Mouse (Mus musculus) hindbrain, embryonic 16.5 days (tissue): Measurements from ENCODE around the gene Nus1. TPM values are rescaled to one million over a fixed set of nuclear protein-coding genes. Genes with fewer than 3 reads are reported as not detected.

Experiments used
- ATAC-seq: fragments of 200-750 bp; cut with Nextera tagmentation; 2 replicates; pipeline ENCODE4 v1.8.0; 2017; ENCODE audit warnings: moderate TSS enrichment, moderate library complexity
- H3K27ac ChIP-seq: fragments of 300-500 bp; sonication (generic); 2 replicates; pipeline ENCODE4 v1.5.1; 2014; ENCODE audit warnings: low read depth, mild to moderate bottlenecking, control low read depth, low read length, moderate library complexity
- H3K27me3 ChIP-seq: fragments of 300-500 bp; sonication (generic); replicated peaks from 2 replicates; pipeline ENCODE4 v1.6.1; 2014; ENCODE audit warnings: low read length; ENCODE audit not compliant: control insufficient read depth, insufficient read depth
- H3K36me3 ChIP-seq: fragments of 300-500 bp; sonication (generic); 2 replicates; pipeline ENCODE4 v1.6.1; 2014; ENCODE audit warnings: mild to moderate bottlenecking, low read length, moderate library complexity, mixed read lengths; ENCODE audit not compliant: control insufficient read depth, insufficient read depth
- H3K4me1 ChIP-seq: fragments of 300-500 bp; sonication (generic); 2 replicates; pipeline ENCODE4 v1.6.1; 2014; ENCODE audit warnings: low read depth, low read length; ENCODE audit not compliant: control insufficient read depth, insufficient read depth
- H3K4me2 ChIP-seq: fragments of 300-500 bp; sonication (generic); 2 replicates; pipeline ENCODE4 v1.6.1; 2014; ENCODE audit warnings: mild to moderate bottlenecking, low read length, control low read depth, moderate library complexity
- H3K4me3 ChIP-seq: fragments of 300-500 bp; sonication (generic); 2 replicates; pipeline ENCODE4 v1.5.1; 2014; ENCODE audit warnings: mild to moderate bottlenecking, low read length, control low read depth, moderate library complexity
- H3K9ac ChIP-seq: fragments of 300-500 bp; sonication (generic); 2 replicates; pipeline ENCODE4 v1.6.1; 2014; ENCODE audit warnings: low read depth, mild to moderate bottlenecking, control low read depth, low read length, moderate library complexity
- H3K9me3 ChIP-seq: fragments of 300-500 bp; sonication (generic); 2 replicates; pipeline ENCODE4 v1.6.1; 2014; ENCODE audit warnings: mild to moderate bottlenecking, low read length, moderate library complexity; ENCODE audit not compliant: control insufficient read depth
- WGBS: fragments of 180-500 bp; shearing (Covaris S2); extraction: QIAGEN DNeasy Blood & Tissue Kit; methylation state at CpG from one replicate; pipeline ENCODE4 v1.1.7; 2014; 5-methylcytosine and 5-hydroxymethylcytosine counted together
- polyA plus RNA-seq: library from polyadenylated mRNA; unstranded; fragments of >200 nt; fragmentation: Nextera tagmentation; extraction: Ambion mirVana; gene quantifications from 2 replicates; pipeline ENCODE4 v1.2.1, GENCODE M21; 2015

Gene Nus1
- polyA plus RNA-seq, 1 experiment from 2014 or later: 22.4 TPM

DNA sequence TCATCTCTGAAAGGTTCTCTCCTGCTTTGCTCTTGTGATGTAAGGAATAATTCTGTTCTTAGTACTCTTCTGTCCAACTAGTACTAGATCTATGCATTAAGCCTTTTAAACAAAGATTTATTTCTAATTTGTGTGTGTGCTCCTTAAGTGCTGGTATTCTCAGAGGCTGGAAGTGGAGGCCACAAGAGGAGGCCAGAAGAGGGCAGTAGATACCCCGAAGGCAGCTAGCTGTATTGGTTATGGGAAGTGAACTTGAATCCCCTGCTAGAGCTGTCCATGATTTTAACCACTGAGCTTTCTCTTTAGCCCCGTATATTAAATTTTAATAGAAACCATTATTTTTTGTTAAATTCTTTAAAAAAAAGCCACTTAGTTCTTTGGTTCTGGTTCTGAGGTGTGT is 5.8 kb downstream of the Nus1 start:
- ATAC-seq: no peak
- no peaks in the 10 kb centered on the region for H3K9me3 ChIP-seq
- H3K4me1 ChIP-seq: peaks cover 22% of the 10 kb centered on the region
- no peaks in the 10 kb centered on the region for H3K27me3 ChIP-seq
- no peaks in the 10 kb centered on the region for H3K36me3 ChIP-seq
- no peak overlapping the region for H3K27ac ChIP-seq
- WGBS: 89% methylated on average over 2 of the region's 2 CpGs
- H3K4me3 ChIP-seq: no peak overlapping the region
- no peak overlapping the region for H3K9ac ChIP-seq
- no peak overlapping the region for H3K4me2 ChIP-seq

DNA sequence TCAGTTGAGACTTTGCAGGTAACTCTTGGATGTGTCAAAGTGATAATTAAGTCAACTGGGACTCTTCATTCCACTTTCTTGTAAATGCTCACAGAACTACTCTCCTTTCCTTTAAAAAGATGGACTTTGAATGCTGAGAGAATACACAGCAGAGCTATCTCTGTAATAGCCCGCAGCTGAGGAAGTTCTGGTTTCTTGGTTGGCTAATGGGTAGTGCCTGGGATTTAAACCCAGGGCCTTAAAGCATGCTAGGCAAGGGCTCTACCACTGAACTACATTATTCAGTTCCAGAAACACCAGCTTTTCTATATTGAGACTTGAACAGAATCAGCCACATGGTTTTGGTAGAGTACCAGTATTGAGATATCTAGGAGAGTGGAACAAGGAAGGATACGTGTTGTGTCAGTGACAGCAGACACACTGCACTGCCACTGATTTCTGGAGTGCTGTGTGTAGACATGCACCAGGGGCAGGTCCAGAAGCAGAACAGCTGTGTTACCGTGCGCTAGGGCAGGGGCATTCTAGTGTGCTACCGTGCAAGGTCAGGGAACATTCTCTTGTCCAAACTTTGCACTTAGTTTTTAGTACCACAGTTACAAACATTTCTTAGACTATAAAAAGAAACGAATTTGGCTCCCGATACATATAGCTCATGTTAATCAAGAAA is 9.1 kb downstream of the Nus1 start:
- Histone ChIP-seq H3K4me3 (no peak overlapping the region), H3K27ac (no peak overlapping the region), H3K4me1 (peaks cover 2% of the 10 kb centered on the region; the same call in 1 of the 2 replicates), H3K36me3 (0 out of 2 replicates have a peak, but pooled peaks cover 6% of the 10 kb centered on the region), H3K4me2 (no peak overlapping the region), H3K9me3 (no peaks in the 10 kb centered on the region), H3K27me3 (no peaks in the 10 kb centered on the region), H3K9ac (no peak overlapping the region)
- ATAC-seq: no peak
- 87% methylated on average over 7 of the region's 7 CpGs for WGBS

DNA sequence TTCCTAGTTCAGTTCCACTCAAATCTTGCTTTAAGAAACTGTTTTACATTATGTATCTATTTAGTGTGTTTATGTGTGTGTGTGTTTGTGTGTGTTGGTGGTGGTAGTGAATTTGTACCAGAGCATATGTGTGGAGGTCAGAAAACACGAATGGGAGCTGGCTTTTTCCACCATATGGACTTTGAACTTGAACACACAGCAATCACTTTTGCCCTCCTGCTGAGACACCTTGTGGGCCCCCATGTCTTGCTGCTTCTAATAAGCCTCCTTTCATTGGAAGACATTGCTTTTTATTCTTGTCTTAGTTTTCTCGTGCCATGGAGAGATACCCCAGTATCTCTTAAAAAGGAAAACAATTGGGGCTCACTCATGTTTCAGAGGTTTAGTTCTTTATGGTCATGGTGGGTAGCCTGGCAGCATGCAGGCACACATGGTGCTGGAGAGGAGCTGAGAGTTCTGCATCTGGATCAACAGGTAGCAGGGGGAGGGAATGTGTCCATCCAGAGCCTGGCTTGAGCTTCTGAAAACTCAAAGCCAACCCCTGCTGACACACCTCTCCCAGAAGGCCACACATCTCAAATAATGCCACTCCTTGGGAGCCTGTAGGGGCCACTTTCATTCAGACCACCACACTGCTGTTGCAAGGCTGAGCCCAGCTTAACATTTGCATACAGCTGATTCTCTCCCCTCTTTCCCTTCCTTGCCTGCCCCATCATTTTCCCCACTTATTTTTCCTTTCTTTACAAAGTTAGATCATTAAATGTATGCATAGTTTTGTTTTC is 10.5 kb downstream of the Nus1 start:
- ATAC-seq: no peak
- 40% methylated on average over 2 of the region's 2 CpGs for WGBS
- Histone ChIP-seq H3K4me1 (no peaks in the 10 kb centered on the region; the same call in 1 of the 2 replicates), H3K4me3 (no peak overlapping the region), H3K4me2 (no peak overlapping the region), H3K9me3 (no peaks in the 10 kb centered on the region), H3K9ac (no peak overlapping the region), H3K27ac (no peak overlapping the region), H3K27me3 (no peaks in the 10 kb centered on the region), H3K36me3 (peaks cover 11% of the 10 kb centered on the region; the same call in 1 of the 2 replicates)

DNA sequence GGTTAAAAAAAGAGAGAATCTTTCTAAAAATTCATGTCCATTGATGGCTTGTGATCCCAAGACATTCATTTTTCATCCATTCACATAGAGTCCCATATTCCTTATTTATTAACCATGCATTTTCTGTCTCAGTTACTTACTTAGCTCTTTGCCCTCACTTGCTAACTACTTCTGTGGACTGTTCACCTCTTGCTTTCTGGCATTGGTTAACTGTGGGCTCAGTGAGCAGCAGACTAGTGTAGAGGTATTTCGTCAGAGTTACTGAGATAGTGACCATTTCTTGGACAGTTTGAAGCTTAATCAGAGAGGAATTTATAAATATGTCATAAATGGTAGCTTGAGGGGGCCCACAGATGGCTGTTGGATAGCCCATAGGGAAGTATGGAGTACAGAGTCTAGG is 13.6 kb downstream of the Nus1 start:
- Histone ChIP-seq H3K4me2 (no peak overlapping the region), H3K9ac (no peak overlapping the region), H3K27ac (no peak overlapping the region), H3K36me3 (peaks cover 16% of the 10 kb centered on the region), H3K9me3 (no peaks in the 10 kb centered on the region), H3K27me3 (no peaks in the 10 kb centered on the region), H3K4me1 (no peaks in the 10 kb centered on the region), H3K4me3 (no peak overlapping the region)
- 98% methylated on average over 1 of the region's 1 CpGs for WGBS
- no peak for ATAC-seq

DNA sequence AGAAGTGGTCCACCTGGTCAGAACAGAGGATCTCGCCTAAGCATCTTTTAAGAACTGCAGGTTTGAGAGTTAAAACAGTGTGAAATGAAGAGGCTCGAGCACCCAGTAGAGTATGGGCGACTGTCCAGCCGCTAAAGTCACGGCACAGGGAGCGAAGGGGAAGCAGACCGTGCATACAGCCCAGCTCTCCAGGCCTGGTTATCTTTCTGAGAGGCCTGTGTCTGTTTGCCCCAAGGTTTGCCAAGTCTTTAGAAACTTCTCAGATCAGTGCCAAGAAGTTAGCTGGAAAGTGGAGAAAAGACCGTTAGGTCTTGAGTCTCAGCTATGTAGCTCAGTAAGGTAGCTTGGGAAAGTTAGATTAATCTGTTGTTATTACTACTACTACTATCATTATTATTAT is 17.5 kb downstream of the Nus1 start:
- no peaks in the 10 kb centered on the region for H3K4me1 ChIP-seq
- H3K4me3 ChIP-seq: no peak overlapping the region
- H3K27ac ChIP-seq: no peak overlapping the region
- no peak overlapping the region for H3K9ac ChIP-seq
- H3K4me2 ChIP-seq: no peak overlapping the region
- H3K9me3 ChIP-seq: no peaks in the 10 kb centered on the region
- 87% methylated on average over 8 of the region's 8 CpGs for WGBS
- peaks cover 27% of the 10 kb centered on the region for H3K36me3 ChIP-seq
- ATAC-seq: no peak
- no peaks in the 10 kb centered on the region for H3K27me3 ChIP-seq

- Histone ChIP-seq H3K36me3 (no peaks in the 10 kb centered on the region), H3K9me3 (no peaks in the 10 kb centered on the region), H3K27ac (no peak overlapping the region), H3K4me1 (no peaks in the 10 kb centered on the region), H3K27me3 (no peaks in the 10 kb centered on the region), H3K9ac (no peak overlapping the region), H3K4me3 (no peak overlapping the region), H3K4me2 (no peak overlapping the region)
- no peak for ATAC-seq
- WGBS: 41% methylated on average over 2 of the region's 2 CpGs
Measured at GRCm38 (mm10) chr10:52460614-52461013, 43.3 kb downstream of the Nus1 start.

- Histone ChIP-seq H3K9ac (no peak overlapping the region), H3K27ac (no peak overlapping the region), H3K9me3 (no peaks in the 10 kb centered on the region), H3K27me3 (no peaks in the 10 kb centered on the region), H3K36me3 (no peaks in the 10 kb centered on the region), H3K4me3 (no peak overlapping the region), H3K4me2 (no peak overlapping the region), H3K4me1 (no peaks in the 10 kb centered on the region)
- WGBS: 72% methylated on average over 7 of the region's 7 CpGs
- ATAC-seq: no peak
Measured at GRCm38 (mm10) chr10:52463941-52464739, 46.8 kb downstream of the Nus1 start.

- Histone ChIP-seq H3K9me3 (no peaks in the 10 kb centered on the region), H3K4me2 (no peak overlapping the region), H3K36me3 (no peaks in the 10 kb centered on the region), H3K4me3 (no peak overlapping the region), H3K27me3 (no peaks in the 10 kb centered on the region), H3K9ac (no peak overlapping the region), H3K27ac (no peak overlapping the region), H3K4me1 (no peaks in the 10 kb centered on the region)
- no peak for ATAC-seq
- 76% methylated on average over 4 of the region's 4 CpGs for WGBS
Measured at GRCm38 (mm10) chr10:52471520-52471919, 54.2 kb downstream of the Nus1 start.
